Mouse (Mus musculus): Measurements from ENCODE around the gene Ring1.

The Ring1 gene

DNA sequence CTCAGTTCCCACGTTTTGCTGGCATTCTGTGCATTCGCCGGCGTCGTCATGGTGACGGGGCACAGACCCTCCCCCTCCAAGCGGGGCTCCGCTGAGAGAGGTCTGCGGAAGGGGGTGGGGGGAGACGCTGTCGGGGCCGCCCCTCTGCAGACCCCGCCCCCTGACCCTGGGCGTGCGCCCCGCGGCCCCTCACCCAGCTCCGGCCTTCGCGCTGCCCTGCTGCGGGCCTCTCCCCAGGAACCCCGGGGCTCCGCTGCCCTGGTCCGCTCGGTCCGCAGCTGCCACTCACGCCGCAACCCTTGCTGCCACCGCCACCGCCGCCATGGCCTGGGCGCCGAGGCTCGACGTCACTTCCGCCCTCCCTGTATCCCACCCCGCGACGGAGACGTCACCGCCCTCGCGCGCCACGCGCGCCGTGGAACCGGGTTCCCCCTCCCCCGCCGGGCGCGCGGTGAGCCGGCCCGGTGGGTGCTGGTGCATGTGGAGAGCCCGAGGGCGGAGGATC lies at the start of gene Ring1:
Gene Ring1, minus strand, starts transcription at position 364 of the 505 bp plus-strand sequence.
- peak; percentile 64 to 81 for DNase-seq (ENCODE audit: low spot score in 2 of 2)

DNA sequence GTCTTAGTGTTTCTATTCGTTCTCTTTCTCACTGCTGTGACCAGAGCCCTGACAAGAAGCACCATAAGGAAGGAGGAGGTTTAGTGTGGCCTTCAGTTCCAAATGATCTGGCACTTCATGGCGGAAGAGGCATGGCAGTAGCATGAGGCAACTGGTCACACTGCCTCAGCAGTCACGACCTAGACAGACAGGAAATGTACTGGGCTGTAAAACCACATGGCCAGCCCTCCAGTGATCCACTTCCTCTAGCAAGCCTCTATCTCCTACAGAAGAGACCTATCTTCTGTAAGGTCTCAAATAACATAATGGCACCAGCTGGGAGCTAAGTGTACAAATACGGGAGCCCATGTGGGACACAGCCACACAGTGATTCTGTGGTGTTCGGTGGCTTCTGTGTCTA lies 47.6 kb upstream of the Ring1 start:
- no peak for DNase-seq (ENCODE audit: low spot score in 2 of 2)

DNA sequence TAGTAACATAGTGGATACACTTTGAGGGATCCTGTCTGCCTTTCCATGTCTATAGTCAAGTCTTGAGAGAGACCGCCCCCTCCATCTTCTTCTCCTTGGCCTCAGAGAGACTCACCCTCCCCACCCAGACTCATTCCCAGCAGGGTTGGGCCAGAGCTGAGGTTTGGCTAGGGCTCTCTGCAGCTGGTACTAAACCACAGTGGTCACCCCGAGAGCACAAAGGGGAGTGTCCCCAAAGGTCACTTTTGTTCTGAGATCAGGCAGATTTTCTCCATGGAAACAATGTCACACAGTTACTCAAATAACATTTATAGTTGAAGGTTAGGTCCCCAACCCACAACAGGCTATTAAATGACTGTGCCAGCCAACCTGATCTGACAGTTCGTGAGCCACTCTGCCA lies 44.4 kb upstream of the Ring1 start:
- no peak for DNase-seq (ENCODE audit: low spot score in 2 of 2)

DNA sequence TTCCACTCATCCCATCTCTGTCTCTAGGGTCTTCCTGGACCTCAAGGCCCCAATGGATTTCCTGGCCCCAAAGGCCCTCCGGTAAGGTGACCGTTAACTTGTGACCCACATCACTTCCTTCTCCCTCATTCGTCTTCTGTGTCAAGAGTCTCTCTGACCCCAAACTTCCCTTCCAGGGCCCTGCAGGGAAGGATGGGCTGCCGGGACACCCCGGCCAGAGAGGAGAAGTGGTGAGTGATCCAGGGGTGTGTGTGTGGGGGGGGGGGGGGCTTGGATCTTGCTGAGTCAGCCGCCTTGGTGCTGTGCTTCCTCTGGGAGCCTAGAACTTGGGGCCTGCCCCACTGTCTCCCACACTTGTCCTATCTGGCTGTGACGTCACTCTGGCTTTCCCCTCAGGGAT lies 32.7 kb upstream of the Ring1 start:
- DNase-seq (ENCODE audit: low spot score in 2 of 2) = no peak

DNA sequence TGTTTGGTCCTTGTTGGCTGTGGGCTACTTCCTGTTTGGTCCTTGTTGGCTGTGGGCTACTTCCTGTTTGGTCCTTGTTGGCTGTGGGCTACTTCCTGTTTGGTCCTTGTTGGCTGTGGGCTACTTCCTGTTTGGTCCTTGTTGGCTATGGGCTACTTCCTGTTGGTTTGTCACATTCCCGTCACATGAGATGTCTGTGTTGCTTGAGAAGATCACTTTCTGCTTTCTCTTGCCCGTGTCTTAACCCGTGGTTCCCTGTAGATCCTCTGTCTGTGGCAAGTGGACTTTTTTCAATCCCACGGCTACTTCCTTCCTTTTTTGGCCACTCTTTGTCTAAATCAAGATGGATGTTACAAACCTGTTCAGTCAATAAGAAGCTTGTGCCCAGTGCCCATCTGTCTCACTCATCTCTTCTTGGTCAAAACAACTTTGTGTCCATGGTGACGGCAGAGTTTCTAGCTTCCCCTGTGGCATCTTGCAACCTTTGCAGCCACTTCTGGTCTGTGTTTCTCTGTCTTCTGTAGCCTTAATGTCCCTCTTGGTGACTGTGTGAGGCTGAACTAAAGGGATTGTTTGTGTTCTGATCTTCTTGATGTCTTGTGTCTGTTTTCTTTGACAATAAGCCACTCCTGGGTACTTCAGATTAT lies 23.0 kb upstream of the Ring1 start:
- DNase-seq (ENCODE audit: low spot score in 2 of 2) = no peak

DNA sequence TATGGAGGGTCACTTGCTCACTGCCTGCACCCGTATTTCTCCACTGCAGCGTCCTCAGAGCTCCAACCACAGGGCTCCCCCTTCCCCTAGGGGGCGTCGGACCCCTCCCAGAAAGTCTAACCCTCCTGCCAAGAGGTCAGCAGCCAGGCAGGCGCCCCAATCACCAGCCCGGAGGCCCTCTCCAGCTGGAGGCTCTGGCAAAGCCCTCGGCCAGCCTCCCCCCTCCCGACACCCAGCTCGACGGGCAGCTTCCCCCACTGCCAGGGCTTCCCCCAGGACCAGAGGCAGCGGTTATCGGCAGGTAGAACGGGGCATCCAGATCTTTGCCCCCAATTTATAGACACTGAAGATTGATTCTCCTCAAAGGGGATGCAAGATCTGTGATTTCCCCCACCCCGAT lies 21.5 kb upstream of the Ring1 start:
- no peak for DNase-seq (ENCODE audit: low spot score in 2 of 2)

DNA sequence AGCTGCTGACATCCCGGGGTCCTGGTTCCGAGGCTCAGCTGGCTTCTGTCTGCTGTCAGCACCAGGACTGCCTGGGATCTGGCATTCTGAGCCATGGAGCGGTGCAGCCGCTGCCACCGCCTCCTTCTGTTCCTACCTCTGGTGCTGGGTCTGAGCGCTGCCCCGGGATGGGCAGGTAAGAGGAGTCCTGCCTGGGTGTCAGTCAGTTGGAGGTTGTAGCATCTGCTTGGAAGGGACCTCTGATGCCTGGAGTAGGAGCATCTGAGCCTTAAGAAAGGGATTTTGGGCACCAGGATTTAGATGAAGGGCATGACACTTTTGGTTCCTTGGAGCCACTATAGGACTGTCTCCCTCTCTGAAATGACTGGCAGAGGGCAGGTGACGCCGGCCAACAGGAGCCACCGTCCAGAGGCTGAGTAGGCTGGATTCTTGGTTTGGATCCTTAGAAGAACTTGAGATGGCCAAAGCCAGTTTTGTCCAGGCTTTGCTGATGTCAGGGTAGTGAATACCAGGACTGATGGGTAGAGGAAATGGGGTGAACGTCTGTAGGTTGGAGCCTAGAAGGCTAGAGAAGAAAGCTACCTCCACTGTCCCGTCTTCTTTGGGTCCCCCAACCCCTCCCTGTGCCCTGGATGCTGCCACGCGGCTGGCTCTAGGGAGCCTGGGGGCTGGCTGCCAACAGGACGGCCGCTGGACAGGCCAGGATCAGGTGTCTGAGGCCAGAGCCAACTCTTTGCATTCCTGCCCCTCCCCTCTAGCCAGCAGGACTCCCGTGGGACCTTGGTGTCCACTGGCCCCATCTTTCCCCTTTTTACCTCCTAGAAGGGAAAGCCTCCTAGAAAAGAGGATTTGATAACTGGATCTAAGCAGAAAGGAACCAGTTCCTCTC lies 15.3 kb upstream of the Ring1 start:
- no peak for DNase-seq (ENCODE audit: low spot score in 2 of 2)

DNA sequence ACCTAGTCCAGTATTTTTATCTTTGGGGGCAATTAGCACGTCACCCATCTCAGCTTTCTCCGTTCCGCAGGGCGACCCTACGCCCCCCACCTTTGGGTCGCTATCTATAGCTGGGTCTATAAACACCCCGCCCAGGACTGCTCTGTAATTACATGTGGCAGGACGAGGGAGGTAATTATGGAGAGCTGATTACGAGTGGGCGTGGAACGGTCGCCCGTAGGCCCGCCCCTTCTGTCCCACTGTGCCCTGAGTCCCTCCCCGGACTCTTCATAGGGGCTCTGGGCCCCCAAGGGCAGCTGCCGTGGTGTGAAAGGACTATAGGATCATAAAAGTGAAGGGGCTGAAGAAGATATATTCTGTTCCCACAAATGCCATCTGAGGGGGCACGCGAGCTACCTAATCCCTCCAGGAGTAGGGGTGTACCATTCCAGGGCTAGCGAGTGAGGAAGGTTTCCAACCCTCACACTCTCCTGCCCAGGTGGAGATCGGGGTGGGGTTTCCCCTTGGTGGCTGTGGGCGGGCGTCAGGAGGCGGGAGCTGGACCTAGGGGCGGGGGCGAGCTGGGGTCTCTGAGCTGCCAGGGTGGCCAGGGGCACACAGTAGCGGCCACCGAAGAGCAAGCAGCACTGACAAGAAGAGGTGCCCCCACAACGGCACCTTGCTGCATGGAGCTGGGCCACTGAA lies 14.5 kb upstream of the Ring1 start, which contains the start of gene Col11a2:
Gene Col11a2, plus strand, starts transcription at position 560 of the 684 bp plus-strand sequence.
- no peak for DNase-seq (ENCODE audit: low spot score in 2 of 2)

DNA sequence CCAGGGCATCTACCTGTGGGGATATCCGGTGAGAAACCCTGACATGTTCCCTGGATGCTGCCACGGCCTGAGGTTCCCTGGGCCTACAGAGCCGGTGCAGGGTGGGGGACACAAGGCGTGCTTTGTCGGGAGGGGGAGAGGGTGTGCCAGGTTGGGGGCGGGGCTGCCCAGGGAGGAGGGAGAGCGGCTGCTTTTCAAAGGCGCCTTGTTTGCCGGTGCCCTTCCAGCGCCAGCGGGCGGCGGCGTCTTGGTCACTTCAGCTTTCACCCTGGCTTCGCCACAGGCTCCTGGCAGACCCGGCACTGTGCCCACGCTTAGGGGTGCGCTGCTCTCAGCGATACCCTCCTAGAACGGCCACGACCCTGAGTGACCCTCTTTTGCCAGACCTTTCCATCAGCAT lies 14.0 kb upstream of the Ring1 start:
- DNase-seq (ENCODE audit: low spot score in 2 of 2) = no peak

DNA sequence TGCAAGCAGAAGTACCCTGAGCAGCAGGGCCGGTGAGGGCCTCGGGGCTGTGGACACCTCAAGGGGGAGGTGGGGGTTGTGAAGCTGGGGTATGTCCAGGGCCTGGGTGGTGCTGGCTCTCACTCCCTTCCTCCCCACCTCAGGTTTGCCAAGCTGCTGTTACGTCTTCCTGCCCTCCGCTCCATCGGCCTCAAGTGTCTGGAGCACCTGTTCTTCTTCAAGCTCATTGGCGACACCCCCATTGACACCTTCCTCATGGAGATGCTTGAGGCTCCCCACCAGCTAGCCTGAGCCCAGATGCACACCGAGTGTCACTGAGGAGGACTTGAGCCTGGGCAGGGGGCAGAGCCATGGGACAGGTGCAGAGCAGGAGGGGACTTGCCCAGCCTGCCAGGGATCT lies 12.8 kb upstream of the Ring1 start:
- no peak for DNase-seq (ENCODE audit: low spot score in 2 of 2)

DNA sequence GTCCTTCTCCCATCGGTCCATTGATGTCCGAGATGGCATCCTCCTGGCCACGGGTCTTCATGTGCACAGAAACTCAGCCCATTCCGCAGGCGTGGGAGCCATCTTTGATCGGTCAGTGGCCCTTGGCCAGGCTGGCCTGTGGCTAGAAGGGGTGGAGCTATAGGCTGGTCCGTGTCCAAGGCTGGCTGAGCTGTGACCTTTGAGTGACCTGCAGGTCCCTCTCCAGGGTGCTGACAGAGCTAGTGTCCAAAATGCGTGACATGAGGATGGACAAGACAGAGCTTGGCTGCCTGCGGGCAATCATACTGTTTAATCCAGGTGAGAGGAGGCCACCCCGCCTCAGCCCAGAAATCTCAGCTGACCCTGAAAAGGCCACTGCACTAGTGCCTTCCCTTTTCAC lies 12.2 kb upstream of the Ring1 start:
- no peak for DNase-seq (ENCODE audit: low spot score in 2 of 2)

DNA sequence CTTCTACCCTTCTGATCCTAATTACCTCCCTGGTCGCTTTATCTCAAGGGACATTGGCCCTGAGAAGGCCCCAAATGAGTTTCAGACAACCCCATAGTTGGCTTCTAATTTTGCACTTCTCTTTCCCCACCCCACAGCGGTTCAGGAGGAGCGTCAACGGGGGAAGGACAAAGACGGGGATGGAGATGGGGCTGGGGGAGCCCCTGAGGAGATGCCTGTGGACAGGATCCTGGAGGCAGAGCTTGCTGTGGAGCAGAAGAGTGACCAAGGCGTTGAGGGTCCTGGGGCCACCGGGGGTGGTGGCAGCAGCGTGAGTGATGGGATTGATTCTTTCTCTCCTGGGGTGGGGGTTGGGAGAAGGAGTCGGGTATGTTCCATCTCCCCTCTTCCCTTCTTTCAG lies 11.0 kb upstream of the Ring1 start:
- no peak for DNase-seq (ENCODE audit: low spot score in 2 of 2)

DNA sequence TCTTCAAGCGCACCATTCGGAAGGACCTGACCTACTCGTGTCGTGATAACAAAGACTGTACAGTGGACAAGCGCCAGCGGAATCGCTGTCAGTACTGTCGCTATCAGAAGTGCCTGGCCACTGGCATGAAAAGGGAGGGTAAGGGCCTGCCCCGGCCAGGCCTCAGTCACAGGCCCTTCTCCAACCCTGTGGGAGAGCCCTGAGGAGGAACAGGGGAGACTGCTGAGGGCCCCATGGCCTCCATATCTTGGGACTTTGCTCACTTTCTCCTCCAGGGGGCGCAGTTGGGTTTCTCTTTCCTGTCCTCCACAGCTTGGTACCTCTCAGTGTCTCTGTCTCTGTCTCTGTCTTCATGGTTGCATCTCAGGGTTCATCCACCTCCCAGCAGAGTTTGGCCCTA lies 9.6 kb upstream of the Ring1 start:
- DNase-seq (ENCODE audit: low spot score in 2 of 2) = peak; percentile 61 to 79

DNA sequence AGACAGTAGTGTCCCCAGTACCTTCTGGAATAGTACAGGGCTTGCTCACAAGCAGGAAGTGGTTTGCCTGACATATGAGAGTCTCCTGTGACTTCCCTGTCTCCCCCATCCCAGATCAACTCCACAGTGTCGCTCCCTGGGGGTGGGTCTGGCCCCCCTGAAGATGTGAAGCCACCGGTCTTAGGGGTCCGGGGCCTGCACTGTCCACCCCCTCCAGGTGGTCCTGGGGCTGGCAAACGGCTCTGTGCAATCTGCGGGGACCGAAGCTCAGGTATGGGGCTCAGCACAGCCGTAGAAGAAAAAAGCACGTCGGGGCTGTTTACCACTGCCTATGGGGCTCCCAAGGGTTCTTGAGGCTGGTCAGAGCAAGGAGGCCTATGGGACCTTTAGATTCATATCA lies 9.0 kb upstream of the Ring1 start:
- DNase-seq (ENCODE audit: low spot score in 2 of 2) = no peak

DNA sequence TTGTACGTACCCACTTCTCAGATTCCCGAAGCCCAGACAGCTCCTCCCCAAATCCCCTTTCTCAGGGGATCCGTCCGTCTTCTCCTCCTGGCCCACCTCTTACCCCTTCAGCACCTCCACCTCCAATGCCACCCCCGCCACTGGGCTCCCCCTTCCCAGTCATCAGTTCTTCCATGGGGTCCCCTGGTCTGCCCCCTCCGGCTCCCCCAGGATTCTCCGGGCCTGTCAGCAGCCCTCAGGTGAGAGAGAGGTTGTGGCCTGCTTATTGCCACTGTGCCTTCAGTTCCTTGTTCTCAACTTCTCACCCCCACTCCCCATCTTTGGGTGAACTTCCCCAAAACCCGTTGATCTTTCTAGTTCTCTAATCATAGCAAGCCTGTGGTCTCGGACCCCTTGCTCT lies 8.3 kb upstream of the Ring1 start:
- DNase-seq (ENCODE audit: low spot score in 2 of 2) = no peak

DNA sequence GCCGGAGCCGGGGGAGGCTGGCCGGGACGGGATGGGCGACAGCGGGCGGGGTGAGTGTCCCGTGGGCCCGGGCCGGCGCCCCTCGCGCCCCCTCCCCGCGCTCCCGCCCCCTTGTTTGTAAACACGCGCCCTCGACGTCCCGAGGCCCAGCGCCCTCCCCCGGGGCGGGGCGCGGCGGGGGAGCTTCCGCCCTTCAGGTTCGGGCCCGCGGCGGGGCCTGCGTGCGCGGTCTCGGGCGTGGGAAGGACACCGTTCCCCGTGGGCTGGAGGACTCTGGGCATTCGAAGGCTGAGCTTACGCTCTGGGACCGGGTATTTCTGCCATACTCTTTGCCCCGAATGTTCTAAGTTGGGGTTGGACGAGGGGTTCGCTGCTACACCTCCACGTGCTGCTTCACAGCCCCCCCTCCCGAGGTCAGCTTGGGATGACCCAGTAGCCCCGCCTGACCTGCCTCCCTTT lies 7.7 kb upstream of the Ring1 start:
- peak; percentile 54 to 67 for DNase-seq (ENCODE audit: low spot score in 2 of 2)

DNA sequence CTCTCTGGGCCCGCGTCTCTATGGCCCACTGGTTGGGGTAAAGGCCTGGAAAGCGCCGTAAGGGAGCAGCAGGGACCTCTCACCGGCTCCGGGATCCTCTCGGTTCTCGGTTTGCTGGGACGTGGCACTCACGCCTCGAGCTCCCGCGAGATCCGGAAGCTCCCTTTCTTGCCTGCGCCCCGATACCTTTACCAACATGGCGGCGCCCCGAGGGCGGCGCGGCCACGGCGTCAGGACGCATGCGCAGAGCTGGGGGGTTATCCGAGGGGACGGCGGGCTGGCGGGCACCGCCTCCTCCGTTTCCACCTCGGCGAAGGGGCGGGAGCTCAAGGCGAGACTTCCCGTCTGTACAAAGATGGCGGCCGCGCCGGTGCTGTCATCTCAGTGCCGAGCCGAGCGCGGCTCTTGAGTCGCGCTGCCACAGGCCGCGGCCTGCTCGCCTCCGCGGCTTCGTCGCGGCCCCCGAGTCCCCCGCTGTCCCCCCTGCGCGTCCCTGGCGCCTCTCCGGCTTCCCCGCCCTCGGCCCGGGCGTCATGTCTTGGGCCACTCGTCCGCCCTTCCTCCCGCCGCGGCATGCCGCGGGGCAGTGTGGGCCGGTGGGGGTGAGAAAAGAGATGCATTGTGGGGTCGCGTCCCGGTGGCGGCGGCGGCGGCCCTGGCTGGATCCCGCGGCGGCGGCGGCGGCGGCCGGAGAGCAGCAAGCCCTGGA lies 7.1 kb upstream of the Ring1 start, which contains the start of the genes Slc39a7 and Rxrb:
Gene Slc39a7, minus strand, starts transcription at position 218 of the 709 bp plus-strand sequence.
Gene Rxrb, plus strand, starts transcription at position 348 of the 709 bp plus-strand sequence.
- peak; percentile 99 to 100 for DNase-seq (ENCODE audit: low spot score in 2 of 2)

DNA sequence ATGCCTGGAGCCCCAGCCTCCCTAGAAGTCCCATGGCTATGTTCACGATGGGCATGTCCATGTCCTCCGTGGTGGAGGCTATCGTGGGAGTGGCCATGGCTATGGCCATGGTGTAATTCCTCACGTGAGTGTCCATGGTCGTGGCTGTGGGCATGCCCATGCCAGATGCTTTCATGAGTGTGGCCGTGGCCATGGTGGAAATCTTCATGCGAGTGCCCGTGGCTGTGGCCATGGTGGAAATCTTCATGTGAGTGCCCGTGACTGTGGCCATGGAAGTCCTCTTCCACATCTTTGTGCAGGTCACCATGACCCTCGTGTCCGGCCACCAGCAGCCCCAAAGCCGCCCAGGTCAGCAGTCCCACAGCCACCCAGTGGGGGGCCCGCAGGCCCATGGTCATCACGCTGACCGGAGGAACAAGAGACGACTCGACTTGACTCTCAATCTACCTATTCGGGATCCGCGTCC lies 6.4 kb upstream of the Ring1 start:
- DNase-seq (ENCODE audit: low spot score in 2 of 2) = no peak

DNA sequence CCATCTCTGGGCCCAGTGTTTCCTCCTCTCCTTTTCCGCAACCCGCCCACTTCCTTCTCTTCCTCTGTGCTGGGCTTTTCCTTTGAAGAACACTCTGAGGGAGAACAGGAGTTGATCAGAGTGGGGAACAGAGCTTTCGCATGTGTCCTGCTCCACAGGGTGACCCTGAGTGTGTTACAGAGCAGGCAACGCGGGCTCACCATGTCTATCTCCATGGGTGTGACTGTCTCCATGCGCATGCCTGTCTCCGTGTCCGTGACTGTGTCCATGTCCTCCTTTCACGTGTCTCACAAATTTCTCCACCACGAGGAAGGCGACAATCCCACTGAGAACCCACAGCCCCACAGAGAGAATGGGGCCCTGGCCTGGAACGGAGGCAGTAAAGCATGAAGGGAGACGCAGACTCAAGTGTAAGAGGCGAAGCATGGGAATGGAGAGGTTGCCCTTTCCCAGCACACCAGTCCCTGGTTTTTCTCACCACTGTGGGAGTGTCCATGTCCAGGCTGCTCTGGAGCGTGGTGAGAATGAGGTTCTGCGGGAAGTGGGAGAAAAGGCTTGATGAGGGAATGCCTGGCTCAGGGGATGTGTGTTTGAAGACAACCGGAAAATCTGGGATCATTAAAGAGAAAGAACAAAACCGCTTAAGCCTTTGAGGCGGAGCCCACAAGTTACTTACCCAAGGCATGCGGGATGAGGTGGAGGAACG lies 5.6 kb upstream of the Ring1 start:
- peak in 1 of 2 experiments; percentile 6 for DNase-seq (ENCODE audit: low spot score in 2 of 2)

DNA sequence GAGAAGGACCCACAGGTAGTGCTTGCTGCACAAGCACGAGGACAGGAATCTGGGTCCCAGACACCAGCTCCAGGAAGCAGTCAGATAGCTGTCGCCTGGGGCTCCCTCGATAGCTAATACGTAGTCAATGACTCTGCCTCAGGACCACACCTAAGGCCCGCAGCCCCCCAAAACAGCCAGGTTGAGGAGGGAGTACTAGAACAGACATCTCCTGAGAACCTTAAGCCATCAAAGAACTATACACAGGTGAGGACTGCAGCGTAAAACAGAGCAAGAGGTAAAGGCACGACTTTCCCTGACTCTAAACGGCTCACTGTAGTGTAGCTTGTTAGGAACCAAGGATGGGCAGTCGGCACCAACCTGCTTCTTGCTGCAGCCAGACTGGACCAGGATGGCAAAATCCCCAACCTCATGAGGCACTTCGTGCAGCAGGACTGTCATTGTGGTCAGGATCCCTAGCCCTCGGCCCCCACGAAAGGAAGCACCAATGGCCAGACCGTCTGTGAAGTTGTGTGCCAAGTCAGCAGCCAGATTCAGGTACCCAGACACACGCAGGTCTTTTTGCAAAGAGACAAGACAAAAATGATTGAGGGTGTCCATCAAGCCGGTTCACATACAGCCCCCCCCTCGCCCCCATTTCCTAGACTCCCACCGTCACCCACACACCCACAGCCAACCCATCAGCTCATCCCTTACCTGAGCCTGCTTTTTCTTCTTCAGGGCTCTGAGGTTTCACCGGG lies 4.8 kb upstream of the Ring1 start:
- peak in 1 of 2 experiments; percentile 6 for DNase-seq (ENCODE audit: low spot score in 2 of 2)
